Mouse (Mus musculus) ES-E14 (cell line): ENCODE measurements around the gene Gm6583.

Experiments
- CHD2 ChIP-seq: IDR thresholded peaks from 2 replicates; pipeline ENCODE4 v1.6.1; 2014; ENCODE audit warnings: mild to moderate bottlenecking, low read depth, low read length, inconsistent platforms
- ZNF384 ChIP-seq: IDR thresholded peaks from 2 replicates; pipeline ENCODE4 v1.6.1; 2012; ENCODE audit warnings: low read depth, low read length, inconsistent platforms

- TF ChIP-seq ZNF384 (no peak), CHD2 (no peak)
These were observed 11.0 kb upstream of the Gm6583 start for GRCm38 (mm10) chr5:112366879-112367278.
